Mouse (Mus musculus) adrenal gland, adult 18-20 months (tissue): ENCODE results near the gene Ganab. TPM values are rescaled to one million over a fixed set of nuclear protein-coding genes. Genes with fewer than 3 reads are reported as not detected.
A peak's percentile ranks its signal among the peaks of the same experiment; 100 is the strongest.
"Not testable (repeated sequence)": the region's sequence is repeated elsewhere in the genome, so short reads cannot be mapped to it uniquely, and the experiment has no call there.

Source experiments
- DNase-seq, 2 experiments: peaks; one replicate each; pipeline ENCODE4 v3.0.0; 2021 to 2022; ENCODE audit warnings: low spot score in 2 of 2
- total RNA-seq, 2 experiments: library from RNA; stranded (reverse); gene quantifications; 1 replicate in 1 of 2; 2 replicates in 1 of 2; pipeline ENCODE4 v1.2.3; 2021

Ganab gene
- total RNA-seq, 2 experiments from 2014 or later, result 163 to 212 TPM

- no peak for DNase-seq
These were observed 10.0 kb upstream of the Ganab start for GRCm38 (mm10) chr19:8887585-8888463.

DNA sequence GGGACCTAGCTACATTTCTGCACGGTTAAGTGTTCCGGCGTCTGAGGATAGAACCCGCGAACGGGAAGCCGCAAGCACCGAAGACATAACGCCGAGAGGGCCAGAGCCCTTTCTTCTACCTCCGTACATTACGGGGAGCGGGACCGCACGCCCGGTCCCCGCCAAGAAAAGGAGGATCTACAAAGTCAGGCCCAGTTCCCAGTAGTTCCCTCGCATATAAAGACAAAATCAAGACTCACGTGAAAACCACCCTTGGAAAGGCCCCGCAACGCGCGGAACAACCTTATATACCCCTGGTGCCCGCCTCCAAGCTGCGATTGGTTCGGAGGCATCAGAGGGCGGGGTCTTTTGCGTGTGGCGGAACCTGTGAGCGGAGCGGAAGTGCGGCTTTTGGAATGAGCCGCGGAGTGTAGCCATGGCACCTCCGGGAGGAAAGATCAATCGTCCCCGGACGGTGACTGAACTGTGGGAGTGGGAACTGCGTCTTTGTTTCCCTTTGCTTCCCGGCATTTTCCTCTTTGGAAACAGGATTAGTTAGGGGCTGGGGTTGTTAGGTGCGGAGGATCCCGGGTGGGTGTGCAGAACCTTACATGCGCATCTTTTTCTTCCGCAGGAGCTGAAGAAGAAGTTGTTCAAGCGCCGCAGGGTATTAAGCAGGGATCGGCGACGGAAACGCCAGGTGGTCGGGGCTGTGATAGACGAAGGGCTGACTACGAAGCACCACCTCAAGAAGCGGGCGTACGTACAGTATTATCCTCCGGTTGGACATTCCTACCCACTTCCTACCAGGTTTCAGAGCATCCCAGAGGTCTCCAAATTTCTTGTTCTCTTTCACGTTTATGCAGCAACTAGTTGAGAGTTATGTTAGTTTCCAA is 9.1 kb upstream of the Ganab start, which contains the start of the genes 1810009A15Rik and Gm49416:
Gene 1810009A15Rik (plus strand): TSS at position 343 of the 875 bp plus-strand sequence.
Gene Gm49416 (plus strand): TSS at position 416 of the 875 bp plus-strand sequence.
- DNase-seq, result peak; percentile 89 to 92

- peak; percentile 82 to 83 for DNase-seq
These were observed 4.8 kb upstream of the Ganab start, which contains the start of gene Ints5 for GRCm38 (mm10) chr19:8892829-8893766. TSS of gene Ints5 (plus strand) at chr19:8893005.

- no peak for DNase-seq
These were observed 2.4 kb upstream of the Ganab start for GRCm38 (mm10) chr19:8895397-8895960.

DNA sequence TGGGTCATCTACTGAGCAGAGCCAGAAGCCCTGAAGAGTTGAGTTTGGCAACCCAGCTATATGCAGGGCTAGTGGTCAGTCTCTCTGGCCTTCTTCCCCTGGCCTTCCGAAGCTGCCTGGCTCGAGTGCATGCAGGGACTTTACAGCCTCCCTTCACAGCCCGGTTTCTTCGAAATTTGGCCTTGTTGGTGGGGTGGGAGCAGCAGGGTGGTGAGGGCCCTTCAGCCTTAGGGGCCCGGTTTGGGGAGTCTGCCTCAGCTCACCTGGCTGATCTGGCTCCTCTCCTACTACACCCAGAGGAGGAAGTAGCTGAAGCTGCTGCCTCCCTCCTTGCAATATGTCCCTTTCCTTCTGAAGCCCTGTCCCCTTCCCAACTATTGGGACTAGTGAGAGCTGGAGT is 1.6 kb upstream of the Ganab start:
- DNase-seq, result not testable (repeated sequence)

- DNase-seq, result peak in 1 of 2 experiments; percentile 45
These were observed 533 bp upstream of the Ganab start for GRCm38 (mm10) chr19:8897211-8897864.

DNA sequence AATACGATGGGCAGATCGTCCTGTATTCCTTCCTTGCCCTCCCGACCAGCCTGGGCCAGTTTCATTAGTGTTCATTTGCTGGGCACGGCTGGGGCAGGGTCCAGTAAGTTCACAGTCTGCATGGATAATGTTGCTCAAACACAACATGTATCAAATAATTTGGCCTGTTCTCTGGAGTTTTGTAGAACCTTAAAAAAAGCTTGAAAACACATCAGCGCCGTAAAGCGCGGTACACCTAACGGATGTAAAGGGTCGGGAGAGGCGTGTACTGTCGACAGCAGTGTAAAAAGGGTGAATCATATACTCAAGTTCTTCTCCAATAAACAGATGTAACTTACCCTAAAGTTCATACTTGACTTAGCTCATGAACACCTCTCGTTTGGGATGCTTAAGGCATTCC is 705 bp downstream of the Ganab start:
- DNase-seq, result no peak

GRCm38 (mm10) chr19:8899079-8899478 is 1.2 kb downstream of the Ganab start:
- DNase-seq, result no peak

DNA sequence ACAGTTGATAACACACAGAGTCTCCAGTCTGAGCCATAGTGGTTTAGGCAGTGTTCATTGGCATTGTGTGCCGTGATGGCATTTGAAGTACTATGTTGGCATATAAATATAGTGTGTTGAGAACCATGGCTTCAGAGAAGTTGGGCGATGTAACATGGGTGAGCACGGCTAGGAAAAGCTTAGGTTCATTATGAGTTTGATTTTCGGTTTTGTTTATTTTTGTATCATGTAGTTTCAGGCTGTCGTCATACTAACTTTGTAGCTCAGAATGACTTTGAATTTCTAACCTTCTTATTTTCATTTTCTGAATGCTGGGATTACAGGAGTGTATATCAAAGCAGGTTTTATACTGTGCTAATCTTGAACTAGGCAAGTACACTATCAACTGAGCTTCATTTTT is 5.5 kb downstream of the Ganab start:
- no peak for DNase-seq

DNA sequence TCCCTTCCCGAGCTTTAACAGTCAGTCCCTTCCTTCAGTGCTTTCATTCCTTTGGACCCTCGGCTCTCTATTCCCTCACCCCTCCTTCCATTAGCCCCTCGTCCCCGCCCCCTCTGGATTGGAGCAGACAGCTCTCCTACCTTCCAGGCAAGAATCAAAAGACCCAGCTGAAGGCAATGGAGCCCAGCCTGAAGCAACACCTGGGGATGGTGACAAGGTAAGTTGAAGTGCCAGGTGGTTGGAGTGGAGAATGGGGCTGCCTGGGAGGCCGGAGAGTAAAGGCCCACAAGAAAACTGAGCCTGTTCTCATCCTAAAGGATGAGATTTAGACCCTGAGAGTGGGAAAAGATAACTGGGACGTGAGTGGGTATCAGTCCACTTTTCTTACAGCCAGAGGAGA is 10.7 kb downstream of the Ganab start:
- DNase-seq, result no peak

- no peak for DNase-seq
These were observed 13.9 kb downstream of the Ganab start for GRCm38 (mm10) chr19:8911810-8912209.

DNA sequence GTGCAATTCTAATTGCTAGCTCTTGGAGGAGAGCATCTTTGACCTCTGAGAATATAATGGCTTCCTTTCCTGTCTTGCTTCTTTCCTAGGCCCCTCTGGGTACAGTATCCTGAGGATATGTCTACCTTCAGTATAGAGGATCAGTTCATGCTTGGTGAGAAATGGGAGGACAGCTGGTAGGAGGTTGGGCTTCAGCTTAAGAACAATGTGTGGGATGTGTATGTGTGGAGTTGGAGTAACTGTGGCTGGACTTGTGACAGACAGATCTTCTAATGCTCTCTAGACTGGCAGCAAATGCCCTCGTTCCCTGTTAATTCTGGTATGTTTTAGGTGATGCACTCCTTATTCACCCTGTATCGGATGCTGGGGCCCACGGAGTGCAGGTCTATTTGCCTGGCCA is 16.3 kb downstream of the Ganab start:
- DNase-seq, result no peak

- DNase-seq, result no peak
These were observed 21.1 kb downstream of the Ganab start for GRCm38 (mm10) chr19:8919000-8919399.

GRCm38 (mm10) chr19:8919684-8920072 is 21.8 kb downstream of the Ganab start:
- DNase-seq, result no peak

- peak; percentile 92 to 93 for DNase-seq
These were observed 22.3 kb downstream of the Ganab start, which contains the start of gene B3gat3 for GRCm38 (mm10) chr19:8920073-8920736. TSS of gene B3gat3 (plus strand) at chr19:8920374.

GRCm38 (mm10) chr19:8920836-8921291 is 23.0 kb downstream of the Ganab start:
- no peak for DNase-seq

DNA sequence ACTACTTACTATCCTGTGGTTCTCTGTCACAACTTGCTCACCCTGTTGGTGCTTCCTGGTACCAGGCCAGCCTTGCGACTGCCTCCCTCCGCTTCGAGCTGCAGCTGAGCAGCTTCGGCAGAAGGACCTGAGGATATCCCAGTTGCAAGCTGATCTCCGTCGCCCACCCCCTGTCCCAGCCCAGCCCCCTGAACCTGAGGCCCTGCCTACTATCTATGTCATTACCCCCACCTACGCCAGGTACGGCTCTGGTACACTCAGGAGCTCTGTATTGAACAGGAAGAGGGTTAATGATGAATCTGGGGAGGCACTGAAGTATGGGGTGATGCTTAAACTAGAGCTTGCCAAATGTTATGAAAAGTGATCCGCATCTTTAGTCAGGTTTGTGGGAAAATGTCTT is 23.9 kb downstream of the Ganab start:
- DNase-seq, result no peak

GRCm38 (mm10) chr19:8926766-8927165 is 28.9 kb downstream of the Ganab start:
- DNase-seq, result no peak
